Mouse (Mus musculus) T-helper 17 cell (primary cell): ENCODE measurements around the gene Spdye4c.

Experiments used
- in situ Hi-C, 2 experiments: fragments of 300-600 bp; cut with MboI, MseI; formaldehyde crosslinking; loops; 1 replicate in 1 of 2; 2 replicates in 1 of 2; pipeline ENCODE4 v1.15.1; 2025; ENCODE audit warnings: high pct_unique_total_duplicates in 2 of 2

Spdye4c gene

DNA sequence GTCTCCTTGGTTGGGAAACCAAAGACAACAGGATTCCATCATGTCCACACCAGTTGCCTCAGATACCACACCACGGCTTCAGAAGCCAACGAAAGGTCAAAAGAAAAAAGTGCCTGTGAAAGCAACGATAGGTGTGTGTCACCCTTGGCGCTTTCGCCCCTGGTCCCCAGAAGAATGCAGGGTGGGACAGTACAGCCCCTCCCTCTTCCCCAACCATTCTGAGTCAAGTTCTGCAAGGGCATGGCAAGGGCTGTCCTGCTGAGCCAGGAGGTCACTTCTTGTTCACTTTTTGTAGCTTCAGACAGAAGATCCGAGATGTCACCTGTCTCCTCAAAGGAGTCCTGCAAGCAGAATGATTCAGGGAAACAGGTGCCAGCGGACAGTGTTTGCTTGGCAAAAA is 1.3 kb downstream of the Spdye4c start:
- in situ Hi-C loops: no loop called here

DNA sequence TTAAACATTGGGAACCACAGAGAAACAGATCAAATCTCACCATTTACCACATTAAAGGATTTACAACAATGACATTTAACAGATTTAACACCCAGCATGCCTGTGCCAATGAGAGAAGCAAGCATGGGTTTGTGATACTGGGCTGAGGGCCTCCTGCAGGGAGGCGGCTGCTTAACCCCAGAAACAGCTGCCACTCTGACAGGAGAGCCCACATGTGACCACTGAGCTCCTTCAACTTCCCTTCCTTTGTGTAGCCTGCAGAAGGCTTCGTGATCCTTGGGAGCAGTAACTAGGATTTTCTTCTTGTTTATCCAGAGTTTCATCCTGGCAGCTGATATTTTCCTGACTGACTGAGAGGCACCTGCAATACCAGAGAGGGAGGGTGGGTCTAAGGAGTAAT is 10.5 kb downstream of the Spdye4c start:
- in situ Hi-C loops: no loop called here

GRCm38 (mm10) chr2:128609286-128609685 is 18.3 kb downstream of the Spdye4c start:
- in situ Hi-C loops: no loop called here

DNA sequence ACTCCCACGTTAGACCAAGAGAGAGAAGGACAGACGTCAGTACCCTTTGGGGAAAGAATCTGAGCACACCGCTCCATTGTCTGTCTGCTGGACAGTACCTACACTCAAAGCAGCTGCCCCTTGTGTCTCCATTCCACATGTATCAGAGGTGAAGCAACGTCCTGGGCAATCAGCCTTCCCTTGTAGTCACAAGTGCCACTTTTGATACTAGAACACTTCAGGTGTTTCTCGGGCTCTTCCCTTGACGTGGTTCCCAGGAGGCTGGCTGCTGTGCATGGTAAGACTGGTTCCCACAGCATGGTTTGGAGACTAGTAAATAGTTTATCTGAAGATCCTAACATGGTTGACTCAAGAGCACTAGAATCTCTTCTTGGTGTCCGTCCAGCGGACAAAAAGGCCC is 20.2 kb downstream of the Spdye4c start:
- in situ Hi-C loops: no loop called here

DNA sequence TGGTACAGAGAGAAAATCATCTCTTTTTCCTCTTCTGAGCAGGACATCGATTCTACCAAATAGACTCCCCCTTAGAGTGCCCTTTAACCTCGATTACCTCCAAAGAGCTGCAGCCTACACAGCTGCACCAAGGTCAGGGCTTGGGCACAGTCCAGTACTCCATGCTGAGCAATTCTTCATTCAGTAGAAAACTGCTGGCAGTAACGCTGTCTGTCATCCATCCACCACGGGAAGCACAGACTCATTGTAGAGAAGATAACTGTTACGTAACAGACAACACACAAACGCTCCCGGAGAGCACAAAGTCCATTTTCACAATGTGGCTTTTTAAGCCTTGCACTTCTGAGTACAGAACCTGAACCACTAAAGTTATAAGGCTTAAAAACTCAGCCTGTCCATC is 21.3 kb downstream of the Spdye4c start:
- in situ Hi-C loops: no loop called here

GRCm38 (mm10) chr2:128613365-128613764 is 22.4 kb downstream of the Spdye4c start:
- in situ Hi-C loops: no loop called here

GRCm38 (mm10) chr2:128615366-128615765 is 24.4 kb downstream of the Spdye4c start:
- in situ Hi-C loops: no loop called here

GRCm38 (mm10) chr2:128620578-128620977 is 29.6 kb downstream of the Spdye4c start:
- in situ Hi-C loops: no loop called here
